Mouse (Mus musculus) lung, embryonic 14.5 days (tissue): ENCODE measurements around the gene 2610318N02Rik. TPM values are rescaled to one million over a fixed set of nuclear protein-coding genes. Genes with fewer than 3 reads are reported as not detected.

Experiments used
- ATAC-seq: fragments of 200-750 bp; cut with Nextera tagmentation; 2 replicates; pipeline ENCODE4 v1.8.0; 2017; ENCODE audit warnings: mild to moderate bottlenecking, moderate TSS enrichment, moderate library complexity; ENCODE audit not compliant: insufficient read depth
- DNase-seq: peaks from one replicate; pipeline ENCODE4 v3.0.0-alpha.2; 2015
- H3K27ac ChIP-seq: fragments of 300-500 bp; sonication (generic); 2 replicates; pipeline ENCODE4 v1.5.1; 2014; ENCODE audit warnings: low read depth, mild to moderate bottlenecking, moderate library complexity
- H3K27me3 ChIP-seq: fragments of 300-500 bp; sonication (generic); 2 replicates; pipeline ENCODE4 v1.6.1; 2014; ENCODE audit warnings: low read length, control low read depth; ENCODE audit not compliant: insufficient read depth
- H3K36me3 ChIP-seq: fragments of 300-500 bp; sonication (generic); 2 replicates; pipeline ENCODE4 v1.6.1; 2014; ENCODE audit warnings: control low read depth; ENCODE audit not compliant: insufficient read depth
- H3K4me1 ChIP-seq: fragments of 300-500 bp; sonication (generic); 2 replicates; pipeline ENCODE4 v1.6.1; 2014; ENCODE audit warnings: antibody characterized with exemption, control low read depth; ENCODE audit not compliant: insufficient read depth
- H3K4me2 ChIP-seq: fragments of 300-500 bp; sonication (generic); 2 replicates; pipeline ENCODE4 v1.6.1; 2014; ENCODE audit warnings: mild to moderate bottlenecking
- H3K4me3 ChIP-seq: fragments of 300-500 bp; sonication (generic); 2 replicates; pipeline ENCODE4 v1.5.1; 2014; ENCODE audit warnings: low read depth, low read length
- H3K9ac ChIP-seq: fragments of 300-500 bp; sonication (generic); 2 replicates; pipeline ENCODE4 v1.6.1; 2014
- H3K9me3 ChIP-seq: fragments of 300-500 bp; sonication (generic); 2 replicates; pipeline ENCODE4 v1.6.1; 2016; ENCODE audit warnings: low read depth, low read length, control low read depth
- CTCF ChIP-seq: IDR thresholded peaks from 2 replicates; pipeline ENCODE4 v1.5.1; 2016; ENCODE audit warnings: antibody characterized with exemption, low read depth
- WGBS: fragments of 180-500 bp; shearing (Covaris S2); extraction: QIAGEN DNeasy Blood & Tissue Kit; methylation state at CpG from one replicate; pipeline ENCODE4 v1.1.7; 2014; 5-methylcytosine and 5-hydroxymethylcytosine counted together
- polyA plus RNA-seq: library from polyadenylated mRNA; unstranded; fragments of >200 nt; fragmentation: Nextera tagmentation; extraction: Ambion mirVana; gene quantifications from 2 replicates; pipeline ENCODE4 v1.2.1, GENCODE M21; 2014

The 2610318N02Rik gene
- polyA plus RNA-seq, 1 experiment from 2014 or later = 45.7 TPM

DNA sequence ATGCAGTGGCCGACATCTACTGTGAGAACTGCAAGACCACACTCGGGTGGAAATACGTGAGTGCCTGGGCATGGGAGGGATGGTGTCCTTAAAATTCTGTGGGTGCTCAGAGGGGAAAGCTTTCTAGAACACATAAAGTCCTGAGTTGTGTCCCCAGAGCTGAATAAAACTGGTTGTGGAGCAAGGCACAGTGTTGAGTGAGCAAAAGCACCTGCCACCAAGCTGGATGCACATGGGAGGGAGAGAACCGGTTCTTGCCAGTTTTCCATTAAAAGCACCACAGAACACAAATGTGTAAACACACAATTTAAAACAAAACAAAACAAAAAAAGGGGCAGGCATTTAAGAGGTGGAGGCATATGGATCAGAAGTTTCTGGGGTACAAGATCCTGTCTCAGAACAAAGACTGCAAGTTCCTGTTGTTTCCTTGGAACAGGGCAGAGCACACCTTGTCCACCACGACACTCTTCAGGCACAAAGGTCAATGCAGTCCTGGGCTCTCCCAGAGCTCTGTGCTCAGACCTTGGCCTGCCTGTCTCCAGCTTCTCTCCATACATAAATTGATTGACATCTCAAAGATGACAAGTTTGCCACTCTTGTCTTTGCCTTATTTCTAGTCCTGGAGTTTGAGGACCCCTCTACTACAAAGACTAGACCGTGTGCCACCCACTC, 42.7 kb downstream of the 2610318N02Rik start:
- Histone ChIP-seq H3K9ac (no peak overlapping the region), H3K36me3 (peaks cover 53% of the 10 kb centered on the region), H3K4me2 (no peak overlapping the region), H3K4me3 (no peak overlapping the region), H3K27ac (no peak overlapping the region), H3K9me3 (no peaks in the 10 kb centered on the region), H3K27me3 (no peaks in the 10 kb centered on the region), H3K4me1 (no peaks in the 10 kb centered on the region)
- peak; percentile 39 for DNase-seq
- no peak for TF ChIP-seq CTCF
- 70% methylated on average over 6 of the region's 6 CpGs for WGBS
- no peak for ATAC-seq

DNA sequence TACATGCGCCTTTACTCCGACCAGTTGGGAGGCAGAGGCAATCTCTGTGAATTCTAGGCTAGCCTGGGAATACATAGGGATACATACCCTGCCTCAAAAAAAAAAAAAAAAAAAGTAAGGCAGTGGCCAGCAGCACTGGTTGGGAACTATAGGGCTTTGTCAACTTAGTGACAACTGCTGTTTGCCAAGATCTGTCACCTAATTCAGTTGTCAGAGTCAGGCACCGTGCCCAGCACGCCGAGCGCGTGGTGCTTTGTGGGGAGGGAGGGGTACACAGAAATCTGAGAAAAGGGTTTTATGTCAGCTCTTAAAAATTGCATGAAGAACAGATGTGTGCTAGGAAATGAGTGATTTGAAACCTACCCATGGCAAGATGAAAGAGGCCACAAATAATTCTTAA, 46.9 kb downstream of the 2610318N02Rik start:
- Histone ChIP-seq H3K9me3 (no peaks in the 10 kb centered on the region), H3K36me3 (peaks cover 21% of the 10 kb centered on the region; the same call in 1 of the 2 replicates), H3K4me2 (no peak overlapping the region), H3K9ac (no peak overlapping the region), H3K27ac (peak overlapping the region; percentile 30; the same call in 1 of the 2 replicates), H3K4me1 (no peaks in the 10 kb centered on the region), H3K4me3 (no peak overlapping the region), H3K27me3 (no peaks in the 10 kb centered on the region)
- ATAC-seq = peak; percentile 78
- DNase-seq = peak; percentile 91
- 51% methylated on average over 7 of the region's 7 CpGs for WGBS
- TF ChIP-seq CTCF = no peak

DNA sequence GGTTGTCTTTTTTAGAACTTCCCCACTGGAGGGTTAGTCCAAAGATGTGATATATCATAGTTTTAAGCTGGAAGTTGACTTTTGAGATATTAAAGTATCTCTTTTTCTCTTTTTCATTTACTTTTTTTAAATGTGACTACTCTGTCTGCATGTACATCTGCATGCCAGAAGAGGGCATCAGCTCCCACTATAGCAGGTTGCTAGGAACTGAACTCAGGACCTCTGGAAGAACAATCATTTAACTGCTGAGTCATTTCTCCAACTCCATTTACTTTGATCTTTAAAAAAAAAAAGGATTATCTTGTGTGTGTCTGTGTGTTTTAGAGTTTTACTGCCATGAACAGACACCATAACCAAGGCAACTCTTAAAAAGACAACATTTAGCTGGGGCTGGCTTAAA, 48.1 kb downstream of the 2610318N02Rik start:
- no peak overlapping the region for H3K27ac ChIP-seq

DNA sequence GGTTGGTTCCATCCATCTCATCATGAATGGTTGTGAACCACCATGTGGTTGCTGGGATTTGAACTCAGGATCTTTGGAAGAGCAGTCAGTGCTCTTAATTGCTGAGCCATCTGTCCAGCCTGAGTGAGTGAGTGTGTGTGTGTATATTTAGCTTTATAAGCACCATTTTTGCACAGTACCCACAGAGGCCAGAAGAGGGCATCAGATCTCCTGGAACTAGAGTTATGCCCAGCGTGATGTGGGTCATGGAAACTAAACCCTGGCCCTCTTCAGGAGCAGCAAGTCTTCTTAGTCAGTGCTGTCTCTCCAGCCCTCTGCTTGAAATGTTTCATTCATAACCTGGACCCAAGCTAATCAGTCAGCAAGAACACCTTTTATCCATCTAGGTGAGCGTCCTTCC, 48.7 kb downstream of the 2610318N02Rik start:
- 88% methylated on average over 2 of the region's 2 CpGs for WGBS
- Histone ChIP-seq H3K9ac (no peak overlapping the region), H3K4me3 (no peak overlapping the region), H3K27me3 (no peaks in the 10 kb centered on the region), H3K9me3 (no peaks in the 10 kb centered on the region), H3K4me2 (no peak overlapping the region), H3K27ac (no peak overlapping the region), H3K36me3 (peaks cover 16% of the 10 kb centered on the region; the same call in 1 of the 2 replicates), H3K4me1 (no peaks in the 10 kb centered on the region)
- DNase-seq = no peak
- TF ChIP-seq CTCF = peak; percentile 27
- no peak for ATAC-seq

More for the DNA sequence above, 48.1 kb downstream of the 2610318N02Rik start:
- Histone ChIP-seq H3K9me3 (no peaks in the 10 kb centered on the region), H3K36me3 (peaks cover 16% of the 10 kb centered on the region; the same call in 1 of the 2 replicates), H3K4me3 (no peak overlapping the region), H3K27me3 (no peaks in the 10 kb centered on the region), H3K4me1 (no peaks in the 10 kb centered on the region), H3K4me2 (no peak overlapping the region), H3K9ac (no peak overlapping the region)
- no peak for ATAC-seq
- DNase-seq = no peak
- no peak for TF ChIP-seq CTCF

DNA sequence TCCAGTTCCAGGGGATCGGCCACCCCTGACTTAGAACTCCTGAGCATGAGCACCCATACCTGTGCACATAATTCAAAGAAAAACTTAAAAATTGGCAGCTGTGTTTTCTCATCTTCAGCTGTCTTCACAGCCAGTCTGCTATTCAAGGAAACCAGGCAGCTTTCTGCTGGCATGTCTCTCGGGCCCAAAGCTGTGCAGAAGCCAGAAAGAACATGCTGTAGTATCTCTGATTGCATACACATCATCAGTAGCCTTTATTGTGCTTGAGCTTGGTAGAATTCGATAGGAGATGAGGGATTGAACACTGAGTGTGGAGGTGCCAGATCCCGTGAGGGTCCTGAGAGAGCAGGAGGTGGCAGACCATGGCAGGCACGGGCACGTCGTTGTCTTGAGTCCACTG, 52.0 kb downstream of the 2610318N02Rik start:
- DNase-seq = no peak
- Histone ChIP-seq H3K9ac (no peak overlapping the region), H3K4me1 (no peaks in the 10 kb centered on the region; the same call in 1 of the 2 replicates), H3K27me3 (no peaks in the 10 kb centered on the region), H3K9me3 (no peaks in the 10 kb centered on the region), H3K36me3 (peaks cover 12% of the 10 kb centered on the region; the same call in 1 of the 2 replicates), H3K27ac (no peak overlapping the region), H3K4me2 (no peak overlapping the region), H3K4me3 (no peak overlapping the region)
- ATAC-seq = no peak
- TF ChIP-seq CTCF = no peak
- WGBS = 87% methylated on average over 7 of the region's 7 CpGs

- Histone ChIP-seq H3K27ac (no peak overlapping the region), H3K9ac (no peak overlapping the region), H3K9me3 (no peaks in the 10 kb centered on the region), H3K4me2 (peak overlapping the region; percentile 65), H3K27me3 (no peaks in the 10 kb centered on the region), H3K4me1 (no peaks in the 10 kb centered on the region; the same call in 1 of the 2 replicates), H3K36me3 (peaks cover 12% of the 10 kb centered on the region; the same call in 1 of the 2 replicates), H3K4me3 (peak overlapping the region; percentile 77)
- no peak for DNase-seq
- no peak for ATAC-seq
- no peak for TF ChIP-seq CTCF
- WGBS = 36% methylated on average over 6 of the region's 6 CpGs
Measured at GRCm38 (mm10) chr16:17070716-17071115, 54.3 kb downstream of the 2610318N02Rik start.

GRCm38 (mm10) chr16:17069511-17070443, 55.2 kb downstream of the 2610318N02Rik start, which contains the start of gene Ypel1:
TSS of gene Ypel1 (plus strand) at chr16:17069696.
- H3K9me3 ChIP-seq = no peaks in the 10 kb centered on the region
- ATAC-seq (peak; percentile 94), DNase-seq (peak; percentile 89)
- peak within 1 kb of the TSS; percentile 77 for H3K4me3 ChIP-seq
- H3K36me3 ChIP-seq = peaks cover 3% of the 10 kb centered on the region; the same call in 1 of the 2 replicates
- TF ChIP-seq CTCF = peak; percentile 41; the same call in 1 of the 2 replicates
- WGBS = under 1% methylated on average over 76 of the region's 76 CpGs
- H3K4me1 ChIP-seq = no peaks in the 10 kb centered on the region; the same call in 1 of the 2 replicates
- H3K9ac ChIP-seq = peak within 1 kb of the TSS; percentile 87
- H3K27me3 ChIP-seq = no peaks in the 10 kb centered on the region
- H3K27ac ChIP-seq = peak within 1 kb of the TSS; percentile 81
- peak within 1 kb of the TSS; percentile 65 for H3K4me2 ChIP-seq
